Mouse (Mus musculus) heart, embryonic 14.5 days (tissue): ENCODE data around the gene Slc9a3r2. TPM values are rescaled to one million over a fixed set of nuclear protein-coding genes. Genes with fewer than 3 reads are reported as not detected.

ENCODE experiments used
- ATAC-seq: fragments of 200-750 bp; cut with Nextera tagmentation; 2 replicates; pipeline ENCODE4 v1.8.0; 2017; ENCODE audit warnings: low read depth, moderate TSS enrichment; ENCODE audit not compliant: insufficient number of reproducible peaks, insufficient read depth, low FRiP score
- H3K27ac ChIP-seq, 2 experiments: fragments of 200-500 bp in 1 of 2; fragments of 300-500 bp in 1 of 2; sonication (generic) in 1 of 2; replicated peaks in 1 of 2; 2 replicates each; pipeline ENCODE4 v1.5.1; 2012 to 2014; ENCODE audit warnings: low read depth in 2 of 2, low read length in 2 of 2, control low read depth in 1 of 2, mild to moderate bottlenecking in 1 of 2, mixed read lengths in 1 of 2; ENCODE audit not compliant: control insufficient read depth in 1 of 2, insufficient read depth in 1 of 2
- H3K27me3 ChIP-seq: fragments of 300-500 bp; sonication (generic); 2 replicates; pipeline ENCODE4 v1.6.1; 2014; ENCODE audit warnings: mild to moderate bottlenecking, low read length, control low read depth; ENCODE audit not compliant: control insufficient read depth, insufficient read depth
- H3K36me3 ChIP-seq: fragments of 300-500 bp; sonication (generic); 2 replicates; pipeline ENCODE4 v1.6.1; 2014; ENCODE audit warnings: mild to moderate bottlenecking, control low read depth, low read length, mixed read lengths; ENCODE audit not compliant: control insufficient read depth, insufficient read depth
- H3K4me1 ChIP-seq, 2 experiments: fragments of 200-500 bp in 1 of 2; fragments of 300-500 bp in 1 of 2; sonication (generic) in 1 of 2; 2 replicates each; pipeline ENCODE4 v1.6.1; 2012 to 2014; ENCODE audit warnings: low read length in 2 of 2, control low read depth in 1 of 2, mixed read lengths in 1 of 2; ENCODE audit not compliant: control insufficient read depth in 2 of 2, insufficient read depth in 2 of 2
- H3K4me2 ChIP-seq: fragments of 300-500 bp; sonication (generic); 2 replicates; pipeline ENCODE4 v1.6.1; 2014; ENCODE audit warnings: mild to moderate bottlenecking, low read length
- H3K4me3 ChIP-seq, 2 experiments: fragments of 200-500 bp in 1 of 2; fragments of 300-500 bp in 1 of 2; sonication (generic) in 1 of 2; 2 replicates each; pipeline ENCODE4 v1.5.1; 2012 to 2014; ENCODE audit warnings: low read length in 2 of 2, mild to moderate bottlenecking in 2 of 2, control low read depth in 1 of 2, low read depth in 1 of 2, moderate library complexity in 1 of 2; ENCODE audit not compliant: control insufficient read depth in 1 of 2, insufficient read depth in 1 of 2
- H3K9ac ChIP-seq: fragments of 300-500 bp; sonication (generic); 2 replicates; pipeline ENCODE4 v1.6.1; 2014; ENCODE audit warnings: mild to moderate bottlenecking, low read length
- H3K9me3 ChIP-seq: fragments of 300-500 bp; sonication (generic); 2 replicates; pipeline ENCODE4 v1.6.1; 2016; ENCODE audit warnings: low read length, control low read depth; ENCODE audit not compliant: control insufficient read depth
- WGBS: fragments of 180-500 bp; shearing (Covaris S2); extraction: QIAGEN DNeasy Blood & Tissue Kit; methylation state at CpG from one replicate; pipeline ENCODE4 v1.1.7; 2014; 5-methylcytosine and 5-hydroxymethylcytosine counted together
- polyA plus RNA-seq: library from polyadenylated mRNA; unstranded; fragments of >200 nt; fragmentation: Nextera tagmentation; extraction: Ambion mirVana; gene quantifications from 2 replicates; pipeline ENCODE4 v1.2.1, GENCODE M21; 2014

The Slc9a3r2 gene
- polyA plus RNA-seq, 1 experiment from 2014 or later: 60.9 TPM

GRCm38 (mm10) chr17:24689251-24690081 lies 39.3 kb upstream of the Slc9a3r2 start, which contains the start of gene Syngr3:
Gene Syngr3 (minus strand): TSS chr17:24689955.
- Histone ChIP-seq H3K27me3 (peaks cover 45% of the 10 kb centered on the region), H3K4me3 (peak within 1 kb of the TSS; percentile 50 to 56), H3K9me3 (no peaks in the 10 kb centered on the region), H3K4me1 (peaks cover 6 to 16% of the 10 kb centered on the region in 2 experiments; a peak in 3 of 4 replicates), H3K4me2 (peak within 1 kb of the TSS; percentile 86), H3K9ac (peak within 1 kb of the TSS; percentile 59), H3K27ac (no peak within 1 kb of the TSS), H3K36me3 (peaks cover 22% of the 10 kb centered on the region)
- no peak for ATAC-seq
- under 1% methylated on average over 54 of the region's 55 CpGs for WGBS

GRCm38 (mm10) chr17:24687599-24687998 lies 37.5 kb upstream of the Slc9a3r2 start:
- H3K36me3 ChIP-seq: peaks cover 8% of the 10 kb centered on the region
- peaks cover 45% of the 10 kb centered on the region for H3K27me3 ChIP-seq
- H3K4me2 ChIP-seq: peak overlapping the region; percentile 62
- peak overlapping the region; percentile 38; the same call in 1 of the 2 replicates for H3K9ac ChIP-seq
- no peak overlapping the region for H3K27ac ChIP-seq
- WGBS: 21% methylated on average over 23 of the region's 23 CpGs
- H3K9me3 ChIP-seq: no peaks in the 10 kb centered on the region
- ATAC-seq: no peak
- peaks cover 6 to 16% of the 10 kb centered on the region in 2 experiments; a peak in 3 of 4 replicates for H3K4me1 ChIP-seq
- H3K4me3 ChIP-seq: peak overlapping the region; percentile 30 to 35

GRCm38 (mm10) chr17:24687146-24687595 lies 37.0 kb upstream of the Slc9a3r2 start:
- peak; percentile 37; the same call in 1 of the 2 replicates for ATAC-seq
- no peaks in the 10 kb centered on the region for H3K9me3 ChIP-seq
- 2% methylated on average over 23 of the region's 25 CpGs for WGBS
- H3K9ac ChIP-seq: peak overlapping the region; percentile 38; the same call in 1 of the 2 replicates
- H3K4me2 ChIP-seq: peak overlapping the region; percentile 62
- peak overlapping the region; percentile 30 to 35 for H3K4me3 ChIP-seq
- peaks cover 6 to 16% of the 10 kb centered on the region in 2 experiments; a peak in 3 of 4 replicates for H3K4me1 ChIP-seq
- peaks cover 45% of the 10 kb centered on the region for H3K27me3 ChIP-seq
- H3K36me3 ChIP-seq: peaks cover 8% of the 10 kb centered on the region
- H3K27ac ChIP-seq: no peak overlapping the region

GRCm38 (mm10) chr17:24686514-24686913 lies 36.4 kb upstream of the Slc9a3r2 start:
- Histone ChIP-seq H3K27ac (no peak overlapping the region), H3K4me1 (peaks cover 6 to 16% of the 10 kb centered on the region in 2 experiments; a peak in 3 of 4 replicates), H3K4me2 (peak overlapping the region; percentile 46), H3K9me3 (no peaks in the 10 kb centered on the region), H3K36me3 (peaks cover 11% of the 10 kb centered on the region), H3K9ac (no peak overlapping the region), H3K27me3 (peaks cover 45% of the 10 kb centered on the region), H3K4me3 (peak overlapping the region in 1 of 2 experiments; percentile 14; a peak in 1 of 4 replicates)
- no peak for ATAC-seq
- 28% methylated on average over 16 of the region's 16 CpGs for WGBS

DNA sequence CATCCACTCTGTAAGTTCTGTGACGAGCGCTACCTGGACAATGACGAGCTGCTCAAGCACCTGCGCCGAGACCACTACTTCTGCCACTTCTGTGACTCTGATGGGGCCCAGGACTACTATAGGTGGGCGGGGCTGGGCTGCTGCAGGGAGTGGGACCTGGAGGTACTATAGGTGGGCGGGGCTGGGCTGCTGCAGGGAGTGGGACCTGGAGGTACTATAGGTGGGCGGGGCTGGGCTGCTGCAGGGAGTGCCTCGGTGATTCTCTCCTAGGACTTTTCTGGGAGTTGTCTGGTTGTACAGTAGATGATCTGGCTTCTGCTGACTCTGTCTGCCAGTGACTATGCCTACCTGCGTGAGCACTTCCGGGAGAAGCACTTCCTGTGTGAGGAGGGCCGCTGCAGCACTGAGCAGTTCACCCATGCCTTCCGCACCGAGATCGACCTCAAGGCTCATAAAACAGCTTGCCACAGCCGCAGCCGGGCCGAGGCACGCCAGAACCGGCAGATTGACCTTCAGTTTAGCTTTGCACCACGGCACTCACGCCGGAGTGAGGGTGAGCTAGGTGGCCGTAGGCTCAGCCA lies 27.5 kb upstream of the Slc9a3r2 start:
- Histone ChIP-seq H3K9me3 (no peaks in the 10 kb centered on the region), H3K4me3 (no peak overlapping the region), H3K36me3 (peaks cover 61% of the 10 kb centered on the region), H3K27me3 (no peaks in the 10 kb centered on the region), H3K27ac (no peak overlapping the region), H3K9ac (no peak overlapping the region), H3K4me1 (peaks cover 4 to 11% of the 10 kb centered on the region in 2 experiments), H3K4me2 (no peak overlapping the region)
- 92% methylated on average over 24 of the region's 24 CpGs for WGBS
- no peak for ATAC-seq

GRCm38 (mm10) chr17:24676877-24677276 lies 26.8 kb upstream of the Slc9a3r2 start:
- peaks cover 54% of the 10 kb centered on the region for H3K36me3 ChIP-seq
- ATAC-seq: no peak
- no peak overlapping the region for H3K9ac ChIP-seq

GRCm38 (mm10) chr17:24676187-24676586 lies 26.1 kb upstream of the Slc9a3r2 start:
- Histone ChIP-seq H3K4me2 (no peak overlapping the region), H3K27me3 (no peaks in the 10 kb centered on the region), H3K4me3 (no peak overlapping the region), H3K9ac (0 out of 2 replicates have a peak overlapping the region, but pooled peaks have one; percentile 25), H3K4me1 (peaks cover 15 to 24% of the 10 kb centered on the region in 2 experiments), H3K36me3 (peaks cover 47% of the 10 kb centered on the region), H3K27ac (no peak overlapping the region), H3K9me3 (no peaks in the 10 kb centered on the region)
- ATAC-seq: no peak
- WGBS: 68% methylated on average over 2 of the region's 2 CpGs

More at GRCm38 (mm10) chr17:24676877-24677276, 26.8 kb upstream of the Slc9a3r2 start:
- peaks cover 10 to 17% of the 10 kb centered on the region in 2 experiments for H3K4me1 ChIP-seq
- no peak overlapping the region for H3K4me2 ChIP-seq
- H3K9me3 ChIP-seq: no peaks in the 10 kb centered on the region
- no peaks in the 10 kb centered on the region for H3K27me3 ChIP-seq
- H3K4me3 ChIP-seq: no peak overlapping the region
- 97% methylated on average over 5 of the region's 5 CpGs for WGBS
- no peak overlapping the region for H3K27ac ChIP-seq
